Mouse (Mus musculus) liver, embryonic 12.5 days (tissue): ENCODE results near the gene Pkn3. TPM values are rescaled to one million over a fixed set of nuclear protein-coding genes. Genes with fewer than 3 reads are reported as not detected.

Experiments used
- ATAC-seq: fragments of 200-750 bp; cut with Nextera tagmentation; 2 replicates; pipeline ENCODE4 v1.8.0; 2017; ENCODE audit warnings: moderate number of reproducible peaks, mild to moderate bottlenecking, moderate library complexity
- H3K27ac ChIP-seq: fragments of 300-500 bp; sonication (generic); 2 replicates; pipeline ENCODE4 v1.5.1; 2016; ENCODE audit warnings: mild to moderate bottlenecking
- H3K27me3 ChIP-seq: fragments of 300-500 bp; sonication (generic); replicated peaks from 2 replicates; pipeline ENCODE4 v1.6.1; 2016; ENCODE audit warnings: mild to moderate bottlenecking, moderate library complexity
- H3K36me3 ChIP-seq: fragments of 300-500 bp; sonication (generic); 2 replicates; pipeline ENCODE4 v1.6.1; 2016; ENCODE audit warnings: mild to moderate bottlenecking, moderate library complexity
- H3K4me1 ChIP-seq: fragments of 300-500 bp; sonication (generic); 2 replicates; pipeline ENCODE4 v1.6.1; 2016
- H3K4me2 ChIP-seq: fragments of 300-500 bp; sonication (generic); 2 replicates; pipeline ENCODE4 v1.6.1; 2016; ENCODE audit warnings: mild to moderate bottlenecking, moderate library complexity
- H3K4me3 ChIP-seq: fragments of 300-500 bp; sonication (generic); 2 replicates; pipeline ENCODE4 v1.5.1; 2016; ENCODE audit warnings: mild to moderate bottlenecking, moderate library complexity
- H3K9ac ChIP-seq: fragments of 300-500 bp; sonication (generic); 2 replicates; pipeline ENCODE4 v1.6.1; 2016; ENCODE audit warnings: mild to moderate bottlenecking, moderate library complexity
- H3K9me3 ChIP-seq: fragments of 300-500 bp; sonication (generic); replicated peaks from 2 replicates; pipeline ENCODE4 v1.6.1; 2016; ENCODE audit warnings: mild to moderate bottlenecking, moderate library complexity
- WGBS: fragments of 180-500 bp; shearing (Covaris S2); methylation state at CpG from one replicate; pipeline ENCODE4 v1.1.7; 2016; ENCODE audit not compliant: insufficient replicate concordance; 5-methylcytosine and 5-hydroxymethylcytosine counted together
- polyA plus RNA-seq: library from polyadenylated mRNA; unstranded; fragments of >200 nt; fragmentation: Nextera tagmentation; extraction: Ambion mirVana; gene quantifications from 2 replicates; pipeline ENCODE4 v1.2.1, GENCODE M21; 2016

The Pkn3 gene
- polyA plus RNA-seq, 1 experiment from 2014 or later, result 5.1 TPM

- H3K27me3 ChIP-seq, result 0 out of 2 replicates have a peak, but pooled peaks cover 6% of the 10 kb centered on the region
- H3K4me1 ChIP-seq, result peaks cover 25% of the 10 kb centered on the region
- H3K4me2 ChIP-seq, result peak overlapping the region; percentile 44
- peaks cover 3% of the 10 kb centered on the region; the same call in 1 of the 2 replicates for H3K36me3 ChIP-seq
- WGBS, result 51% methylated on average over 5 of the region's 5 CpGs
- no peak overlapping the region for H3K4me3 ChIP-seq
- H3K9me3 ChIP-seq, result no peaks in the 10 kb centered on the region
- H3K9ac ChIP-seq, result no peak overlapping the region
- ATAC-seq, result no peak
- H3K27ac ChIP-seq, result no peak overlapping the region
Measured at GRCm38 (mm10) chr2:30084113-30084512, 6.6 kb downstream of the Pkn3 start.

DNA sequence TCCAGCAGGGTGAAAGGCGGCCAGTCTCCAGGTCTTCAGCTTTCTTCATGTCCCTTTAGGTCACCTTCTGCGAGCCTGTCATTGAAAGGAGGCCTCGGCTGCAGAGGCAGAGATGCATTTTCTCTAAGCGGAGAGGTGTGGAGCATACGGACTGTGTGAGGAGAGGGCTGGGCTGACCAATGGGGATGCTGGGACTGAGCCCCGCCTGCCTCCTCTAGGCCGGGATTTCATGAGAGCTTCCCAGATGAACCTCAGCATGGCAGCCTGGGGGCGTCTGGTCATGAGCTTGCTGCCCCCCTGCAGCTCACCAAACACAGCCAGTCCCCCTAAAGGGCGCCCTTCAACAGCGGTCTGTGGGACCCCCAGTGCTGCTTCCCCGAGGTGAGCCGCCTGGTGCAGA is 7.1 kb downstream of the Pkn3 start:
- peak; percentile 30; the same call in 1 of the 2 replicates for ATAC-seq
- H3K36me3 ChIP-seq, result peaks cover 4% of the 10 kb centered on the region; the same call in 1 of the 2 replicates
- no peaks in the 10 kb centered on the region for H3K9me3 ChIP-seq
- 0 out of 2 replicates have a peak, but pooled peaks cover 4% of the 10 kb centered on the region for H3K27me3 ChIP-seq
- H3K4me1 ChIP-seq, result peaks cover 20% of the 10 kb centered on the region
- H3K4me2 ChIP-seq, result peak overlapping the region; percentile 44
- peak overlapping the region; percentile 5; the same call in 1 of the 2 replicates for H3K4me3 ChIP-seq
- H3K9ac ChIP-seq, result no peak overlapping the region
- 37% methylated on average over 12 of the region's 12 CpGs for WGBS
- H3K27ac ChIP-seq, result no peak overlapping the region

GRCm38 (mm10) chr2:30087310-30087709 is 9.8 kb downstream of the Pkn3 start:
- Histone ChIP-seq H3K27ac (no peak overlapping the region), H3K36me3 (peaks cover 29% of the 10 kb centered on the region), H3K4me3 (no peak overlapping the region), H3K4me2 (no peak overlapping the region), H3K4me1 (peaks cover 18% of the 10 kb centered on the region), H3K27me3 (no peaks in the 10 kb centered on the region), H3K9ac (no peak overlapping the region), H3K9me3 (no peaks in the 10 kb centered on the region)
- no peak for ATAC-seq
- WGBS, result 72% methylated on average over 4 of the region's 4 CpGs

DNA sequence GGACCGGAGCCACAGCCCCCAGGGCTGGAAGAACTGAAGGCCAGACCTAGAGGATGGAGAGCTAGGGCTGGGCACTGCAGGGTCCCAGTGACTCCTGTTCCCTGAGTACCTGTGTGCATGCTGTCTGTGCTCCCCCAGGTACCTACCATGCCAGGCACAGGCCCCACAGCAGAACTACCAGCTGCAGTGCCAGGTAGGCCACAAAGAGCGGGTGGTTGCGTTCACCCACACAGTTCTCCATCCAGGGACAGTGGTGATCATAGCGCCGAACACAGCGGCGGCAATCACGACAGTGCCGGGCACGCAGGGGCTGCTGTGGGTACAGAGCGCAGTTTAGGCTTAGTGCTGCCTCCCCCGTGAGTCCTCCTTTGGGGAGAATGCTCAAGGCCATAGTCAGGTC is 14.0 kb downstream of the Pkn3 start:
- peaks cover 30% of the 10 kb centered on the region for H3K4me1 ChIP-seq
- no peaks in the 10 kb centered on the region for H3K9me3 ChIP-seq
- H3K36me3 ChIP-seq, result peaks cover 34% of the 10 kb centered on the region
- H3K27me3 ChIP-seq, result no peaks in the 10 kb centered on the region
- no peak for ATAC-seq
- H3K9ac ChIP-seq, result no peak overlapping the region
- H3K4me3 ChIP-seq, result no peak overlapping the region
- H3K4me2 ChIP-seq, result no peak overlapping the region
- no peak overlapping the region for H3K27ac ChIP-seq
- WGBS, result 94% methylated on average over 12 of the region's 12 CpGs

DNA sequence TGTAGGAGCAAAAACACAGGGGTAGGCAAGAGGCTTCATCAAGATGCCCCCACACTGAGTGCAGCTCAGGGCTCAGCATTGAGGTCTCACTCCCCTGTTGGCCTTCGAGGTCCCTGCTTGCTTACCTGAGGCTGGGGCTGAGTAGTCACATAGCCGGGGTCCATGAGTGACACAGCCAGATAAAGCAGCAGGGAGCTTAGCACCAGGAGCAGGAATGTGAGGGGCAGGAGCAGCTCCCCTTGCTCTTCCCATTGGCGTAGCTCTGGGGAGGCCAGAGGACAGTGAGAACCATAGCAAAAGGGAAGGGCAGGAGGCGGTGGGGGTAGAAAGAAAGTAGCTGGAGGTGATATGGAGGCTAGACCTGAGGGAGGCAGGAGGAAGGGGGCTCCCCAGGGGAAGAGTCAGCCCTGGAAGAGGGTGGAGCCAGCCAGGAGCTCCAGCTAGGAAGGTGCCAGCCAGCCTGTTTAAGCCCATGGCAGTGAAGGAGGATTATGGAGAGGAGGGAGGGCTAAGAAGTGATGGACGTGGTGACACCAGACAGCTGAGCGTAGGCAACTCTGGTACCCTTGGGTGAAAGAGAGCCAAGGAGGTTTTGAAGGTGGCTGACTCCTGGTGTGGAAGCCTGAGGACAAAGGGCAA is 14.9 kb downstream of the Pkn3 start:
- Histone ChIP-seq H3K27ac (peak overlapping the region; percentile 78), H3K27me3 (no peaks in the 10 kb centered on the region), H3K9me3 (no peaks in the 10 kb centered on the region), H3K4me2 (peak overlapping the region; percentile 90), H3K4me1 (peaks cover 30% of the 10 kb centered on the region), H3K4me3 (peak overlapping the region; percentile 77), H3K36me3 (peaks cover 33% of the 10 kb centered on the region), H3K9ac (peak overlapping the region; percentile 87)
- no peak for ATAC-seq
- 48% methylated on average over 6 of the region's 6 CpGs for WGBS

- Histone ChIP-seq H3K36me3 (peaks cover 39% of the 10 kb centered on the region), H3K27ac (peak within 1 kb of the TSS; percentile 78), H3K9ac (peak within 1 kb of the TSS; percentile 87), H3K4me3 (peak within 1 kb of the TSS; percentile 77), H3K9me3 (no peaks in the 10 kb centered on the region), H3K27me3 (no peaks in the 10 kb centered on the region), H3K4me2 (peak within 1 kb of the TSS; percentile 90), H3K4me1 (peaks cover 31% of the 10 kb centered on the region)
- peak; percentile 98 for ATAC-seq
- WGBS, result under 1% methylated on average over 44 of the region's 51 CpGs
Measured at GRCm38 (mm10) chr2:30093471-30094207, 16.2 kb downstream of the Pkn3 start, which contains the start of gene Zdhhc12. Gene Zdhhc12 (minus strand): TSS chr2:30093648.

GRCm38 (mm10) chr2:30094208-30094588 is 16.7 kb downstream of the Pkn3 start:
- H3K4me2 ChIP-seq, result peak overlapping the region; percentile 90
- H3K36me3 ChIP-seq, result peaks cover 43% of the 10 kb centered on the region
- 2% methylated on average over 13 of the region's 13 CpGs for WGBS
- no peaks in the 10 kb centered on the region for H3K27me3 ChIP-seq
- no peak for ATAC-seq
- H3K9me3 ChIP-seq, result no peaks in the 10 kb centered on the region
- H3K4me1 ChIP-seq, result peaks cover 37% of the 10 kb centered on the region
- H3K27ac ChIP-seq, result peak overlapping the region; percentile 76
- peak overlapping the region; percentile 77 for H3K4me3 ChIP-seq
- H3K9ac ChIP-seq, result peak overlapping the region; percentile 75

DNA sequence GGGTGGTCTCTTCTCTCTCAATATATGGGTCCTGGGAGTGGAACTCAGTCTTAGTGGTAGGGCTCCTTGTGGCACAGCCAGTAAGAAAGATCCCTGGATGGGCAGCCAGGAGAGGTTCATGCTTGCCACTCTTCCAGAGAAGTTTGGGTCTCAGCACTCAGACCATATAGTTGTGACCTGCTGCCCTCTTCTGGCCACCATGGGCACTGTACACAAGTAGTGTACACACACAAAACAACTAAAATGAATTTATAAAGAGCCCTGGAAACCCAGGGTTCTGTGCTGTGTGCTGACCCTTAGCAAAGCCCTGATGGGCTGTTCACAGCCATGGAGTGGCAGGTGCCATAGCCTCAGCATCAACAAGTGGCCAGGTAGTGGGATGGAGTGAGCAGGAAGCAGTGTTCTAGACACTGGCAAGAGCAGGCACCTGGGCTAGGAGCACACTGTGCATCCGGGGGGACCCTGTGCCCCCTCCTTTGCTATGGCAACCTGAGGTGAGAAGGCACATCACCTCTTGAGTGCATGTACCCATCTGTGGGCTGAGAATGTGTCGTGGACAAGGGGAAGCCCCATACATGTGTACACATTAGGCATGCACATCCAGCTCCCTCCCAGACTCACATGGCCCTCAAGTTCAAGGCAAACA is 18.5 kb downstream of the Pkn3 start:
- H3K36me3 ChIP-seq, result peaks cover 34% of the 10 kb centered on the region
- peaks cover 48% of the 10 kb centered on the region for H3K4me1 ChIP-seq
- WGBS, result 60% methylated on average over 2 of the region's 2 CpGs
- H3K9me3 ChIP-seq, result no peaks in the 10 kb centered on the region
- no peak overlapping the region for H3K4me3 ChIP-seq
- no peak overlapping the region for H3K9ac ChIP-seq
- H3K27ac ChIP-seq, result no peak overlapping the region
- H3K27me3 ChIP-seq, result no peaks in the 10 kb centered on the region
- ATAC-seq, result no peak
- H3K4me2 ChIP-seq, result no peak overlapping the region

DNA sequence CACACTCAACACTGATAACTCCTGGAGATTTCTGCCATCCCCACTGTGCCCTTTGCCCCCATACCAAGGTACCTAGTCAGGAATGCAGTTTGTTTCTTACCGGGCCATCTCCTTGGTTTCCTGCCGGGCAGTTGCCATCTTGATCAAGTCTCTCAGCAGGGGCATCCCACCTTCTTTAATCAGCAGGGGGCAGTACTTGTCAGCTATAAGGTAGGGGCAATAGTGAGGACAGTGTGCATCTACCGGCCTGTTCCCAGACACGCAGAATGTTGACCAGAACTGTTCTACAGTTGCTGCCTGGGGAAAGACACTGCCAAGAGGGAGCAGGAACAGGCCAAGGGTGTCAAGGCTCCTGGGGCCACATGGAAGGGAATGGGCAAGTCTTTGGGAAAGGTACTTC is 22.7 kb downstream of the Pkn3 start:
- Histone ChIP-seq H3K4me1 (peaks cover 23% of the 10 kb centered on the region), H3K9ac (no peak overlapping the region), H3K27me3 (no peaks in the 10 kb centered on the region), H3K27ac (no peak overlapping the region), H3K36me3 (peaks cover 50% of the 10 kb centered on the region), H3K4me2 (no peak overlapping the region), H3K9me3 (no peaks in the 10 kb centered on the region), H3K4me3 (no peak overlapping the region)
- ATAC-seq, result no peak
- WGBS, result 64% methylated on average over 4 of the region's 4 CpGs

DNA sequence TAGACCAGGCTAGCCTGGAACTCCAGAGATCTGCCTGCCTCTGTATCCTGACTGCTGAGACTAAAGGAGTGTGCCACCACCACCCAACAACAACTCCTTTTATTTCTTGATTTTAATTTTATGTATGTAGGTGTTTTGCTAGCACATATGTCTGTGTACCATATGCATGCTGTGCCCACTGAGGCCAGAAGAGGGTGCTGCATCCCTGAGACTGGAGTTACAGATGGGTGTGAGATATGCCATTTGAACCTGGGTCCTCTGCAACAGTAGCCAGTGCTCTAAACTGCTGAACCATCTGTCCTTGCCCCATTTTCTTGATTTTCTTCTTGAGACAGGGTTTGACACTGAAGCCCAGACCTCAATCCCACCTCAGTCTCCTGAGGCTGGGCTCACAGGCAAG is 28.9 kb downstream of the Pkn3 start:
- ATAC-seq, result 0 out of 2 replicates have a peak, but pooled peaks have one; percentile 27
- peaks cover 66% of the 10 kb centered on the region for H3K36me3 ChIP-seq
- no peaks in the 10 kb centered on the region for H3K9me3 ChIP-seq

GRCm38 (mm10) chr2:30107646-30108045 is 30.2 kb downstream of the Pkn3 start:
- no peak overlapping the region for H3K4me2 ChIP-seq
- H3K4me3 ChIP-seq, result no peak overlapping the region
- H3K4me1 ChIP-seq, result peaks cover 40% of the 10 kb centered on the region
- no peak overlapping the region for H3K27ac ChIP-seq
- WGBS, result 85% methylated on average over 5 of the region's 5 CpGs
- H3K9ac ChIP-seq, result no peak overlapping the region
- H3K9me3 ChIP-seq, result no peaks in the 10 kb centered on the region
- no peaks in the 10 kb centered on the region for H3K27me3 ChIP-seq
- ATAC-seq, result no peak
- peaks cover 65% of the 10 kb centered on the region for H3K36me3 ChIP-seq

More for the DNA sequence above, 28.9 kb downstream of the Pkn3 start:
- Histone ChIP-seq H3K4me1 (peaks cover 27% of the 10 kb centered on the region), H3K4me3 (no peak overlapping the region), H3K9ac (no peak overlapping the region), H3K4me2 (no peak overlapping the region), H3K27ac (no peak overlapping the region), H3K27me3 (no peaks in the 10 kb centered on the region)

GRCm38 (mm10) chr2:30108260-30108659 is 30.8 kb downstream of the Pkn3 start:
- Histone ChIP-seq H3K4me1 (peaks cover 46% of the 10 kb centered on the region), H3K4me2 (no peak overlapping the region), H3K27ac (no peak overlapping the region), H3K36me3 (peaks cover 65% of the 10 kb centered on the region), H3K27me3 (no peaks in the 10 kb centered on the region), H3K9ac (no peak overlapping the region), H3K9me3 (no peaks in the 10 kb centered on the region), H3K4me3 (no peak overlapping the region)
- WGBS, result 68% methylated on average over 4 of the region's 4 CpGs
- no peak for ATAC-seq
